Mouse (Mus musculus) frontal cortex, adult 2 months (tissue): ENCODE measurements around the gene Psmc3ip. TPM values are rescaled to one million over a fixed set of nuclear protein-coding genes. Genes with fewer than 3 reads are reported as not detected.

Experiments
- DNase-seq, 2 experiments: peaks; one replicate each; pipeline ENCODE4 v3.0.0; 2022; ENCODE audit warnings: low spot score in 1 of 2; ENCODE audit errors: extremely low spot score in 1 of 2
- polyA plus RNA-seq: library from polyadenylated mRNA; depleted of rRNA; stranded (reverse); fragments of >200 nt; gene quantifications from 2 replicates; pipeline ENCODE4 v1.2.3, GENCODE M21; 2012

Gene Psmc3ip
- polyA plus RNA-seq, 1 experiment, result 7.8 TPM

DNA sequence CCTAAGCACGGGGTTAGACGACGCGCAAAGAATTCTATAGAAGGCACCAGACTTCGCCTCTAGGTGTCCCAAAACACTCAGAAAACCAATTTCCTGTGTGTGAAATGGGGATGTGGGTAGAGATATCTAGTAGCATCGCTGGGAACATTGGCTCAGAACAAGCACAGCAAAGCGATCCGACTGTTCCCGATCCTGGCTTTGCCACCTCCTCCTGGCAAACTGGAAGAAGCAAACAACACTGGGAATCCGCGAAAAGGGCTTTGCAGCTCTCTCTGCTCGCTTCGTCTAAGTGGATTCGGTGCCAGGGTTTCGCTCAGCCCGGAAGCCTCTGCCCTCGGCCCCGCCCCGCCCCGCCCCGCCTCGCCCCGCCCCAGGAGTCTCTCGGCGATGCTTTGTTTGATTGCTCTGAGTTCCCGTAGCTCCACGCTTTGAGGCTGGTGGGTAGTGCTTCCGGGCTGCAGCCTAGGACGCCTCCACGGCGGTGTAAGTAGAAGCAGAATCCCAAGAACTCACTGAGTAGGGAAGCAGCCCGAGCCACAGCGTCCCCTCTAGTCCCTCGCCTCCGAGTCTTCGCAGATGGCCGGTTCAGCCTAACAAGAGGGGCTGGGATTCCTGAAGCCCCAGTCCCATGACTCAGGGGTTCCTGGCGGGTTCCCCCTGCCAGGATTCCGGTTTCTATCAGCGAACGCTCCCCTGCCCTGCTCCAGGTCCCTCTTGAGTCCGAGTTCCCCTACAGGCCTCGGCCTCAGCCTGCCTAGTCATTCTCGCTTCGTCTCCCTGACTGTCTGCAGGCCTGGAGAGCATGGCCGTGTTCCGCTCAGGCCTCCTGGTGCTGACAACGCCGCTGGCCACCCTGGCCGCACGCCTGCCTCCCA is 12.8 kb downstream of the Psmc3ip start, which contains the start of gene Coasy:
TSS of gene Coasy (plus strand) at position 358 of the 875 bp plus-strand sequence.
- peak; percentile 84 to 93 for DNase-seq

GRCm38 (mm10) chr11:101081659-101082058 is 13.6 kb downstream of the Psmc3ip start:
- DNase-seq, result no peak

DNA sequence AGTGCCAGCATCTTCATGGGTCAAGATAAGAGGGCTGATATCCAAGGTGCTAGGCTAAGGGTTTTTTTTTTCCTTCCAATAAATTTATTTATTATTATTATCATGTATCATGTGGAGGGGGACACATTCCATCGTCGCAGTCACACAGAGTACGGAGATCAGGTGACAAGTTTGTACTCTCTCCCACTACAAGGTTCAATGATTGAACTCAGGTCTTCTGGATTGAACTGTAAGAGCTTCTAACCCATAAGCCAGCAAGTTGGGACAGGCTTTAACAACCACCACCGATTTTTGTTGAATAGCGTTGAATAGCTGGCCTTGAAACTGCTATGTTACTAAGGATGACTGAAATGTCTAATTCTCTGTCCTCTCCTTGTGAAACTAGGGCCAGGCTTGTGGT is 14.8 kb downstream of the Psmc3ip start:
- no peak for DNase-seq

DNA sequence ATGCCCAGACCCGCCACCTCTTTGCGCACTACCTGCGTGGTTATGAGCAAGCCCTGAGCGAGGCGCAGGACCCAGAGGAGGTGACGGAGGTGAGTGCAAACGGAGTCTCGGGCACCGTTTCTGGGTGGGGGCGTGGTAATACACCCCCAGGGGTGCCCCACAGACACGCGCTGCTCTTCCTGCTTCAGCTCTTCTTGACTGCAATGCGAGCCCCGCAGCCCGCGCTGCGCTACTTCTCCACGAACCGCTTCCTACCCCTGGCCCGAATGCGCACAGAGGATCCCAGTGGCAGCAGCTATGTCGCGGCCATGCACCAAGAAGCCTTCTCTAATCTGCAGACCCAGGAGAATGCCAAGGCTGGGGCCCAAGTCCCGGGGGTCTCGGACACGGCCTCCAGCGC is 15.5 kb downstream of the Psmc3ip start:
- no peak for DNase-seq

- no peak for DNase-seq
These were observed 17.1 kb downstream of the Psmc3ip start, which contains the start of gene Hsd17b1 for GRCm38 (mm10) chr11:101078121-101078520. Gene Hsd17b1, plus strand, starts transcription at chr11:101078411.

DNA sequence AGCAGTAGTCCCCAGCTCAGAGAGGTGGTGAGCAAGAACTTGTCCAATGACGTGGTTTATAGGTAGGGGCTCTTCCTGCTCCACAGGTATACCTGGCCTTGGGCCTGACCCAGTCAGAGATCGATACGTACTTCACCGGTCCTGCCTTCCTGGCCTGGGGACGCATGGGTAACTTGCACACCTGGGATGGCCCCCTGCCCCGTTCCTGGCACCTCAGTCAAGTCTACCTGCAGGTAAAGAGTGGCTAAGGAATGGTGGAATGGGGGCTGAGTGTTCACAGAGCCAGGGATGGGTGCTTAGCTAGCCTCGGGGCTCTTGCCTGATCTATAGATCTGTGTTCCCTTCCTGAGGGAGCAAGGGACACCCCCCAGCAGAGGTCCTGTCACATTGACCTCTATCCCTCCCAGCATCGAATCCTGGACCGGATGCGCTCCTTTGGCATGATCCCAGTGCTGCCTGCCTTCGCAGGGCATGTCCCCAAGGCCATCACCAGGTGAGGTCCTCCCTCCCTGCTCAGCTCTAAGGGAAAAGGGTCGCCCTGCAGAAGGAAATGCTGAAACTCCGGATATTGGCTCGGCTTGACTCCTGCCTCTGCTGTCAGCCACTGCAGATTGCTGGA is 23.3 kb downstream of the Psmc3ip start:
- no peak for DNase-seq

DNA sequence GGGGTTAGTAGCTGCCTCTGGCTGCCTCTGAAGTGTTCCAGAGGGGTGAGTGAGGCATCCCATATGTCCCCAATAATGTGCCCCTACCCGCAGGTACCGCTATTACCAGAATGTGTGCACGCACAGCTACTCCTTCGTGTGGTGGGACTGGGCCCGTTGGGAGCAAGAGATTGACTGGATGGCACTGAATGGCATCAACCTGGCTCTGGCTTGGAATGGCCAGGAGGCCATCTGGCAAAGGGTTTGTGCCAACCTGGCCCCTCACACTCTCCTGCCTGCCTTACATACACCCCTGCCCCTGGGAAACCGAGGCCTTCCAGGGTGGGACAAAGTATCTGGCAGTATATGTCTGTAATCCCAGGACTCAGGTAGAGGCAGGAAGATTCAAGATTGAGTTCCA is 24.2 kb downstream of the Psmc3ip start:
- no peak for DNase-seq

- no peak for DNase-seq
These were observed 25.1 kb downstream of the Psmc3ip start for GRCm38 (mm10) chr11:101070189-101070527.

GRCm38 (mm10) chr11:101069391-101070188 is 25.6 kb downstream of the Psmc3ip start, which contains the start of gene Naglu:
Gene Naglu, plus strand, starts transcription at chr11:101070012.
- peak; percentile 89 to 96 for DNase-seq

DNA sequence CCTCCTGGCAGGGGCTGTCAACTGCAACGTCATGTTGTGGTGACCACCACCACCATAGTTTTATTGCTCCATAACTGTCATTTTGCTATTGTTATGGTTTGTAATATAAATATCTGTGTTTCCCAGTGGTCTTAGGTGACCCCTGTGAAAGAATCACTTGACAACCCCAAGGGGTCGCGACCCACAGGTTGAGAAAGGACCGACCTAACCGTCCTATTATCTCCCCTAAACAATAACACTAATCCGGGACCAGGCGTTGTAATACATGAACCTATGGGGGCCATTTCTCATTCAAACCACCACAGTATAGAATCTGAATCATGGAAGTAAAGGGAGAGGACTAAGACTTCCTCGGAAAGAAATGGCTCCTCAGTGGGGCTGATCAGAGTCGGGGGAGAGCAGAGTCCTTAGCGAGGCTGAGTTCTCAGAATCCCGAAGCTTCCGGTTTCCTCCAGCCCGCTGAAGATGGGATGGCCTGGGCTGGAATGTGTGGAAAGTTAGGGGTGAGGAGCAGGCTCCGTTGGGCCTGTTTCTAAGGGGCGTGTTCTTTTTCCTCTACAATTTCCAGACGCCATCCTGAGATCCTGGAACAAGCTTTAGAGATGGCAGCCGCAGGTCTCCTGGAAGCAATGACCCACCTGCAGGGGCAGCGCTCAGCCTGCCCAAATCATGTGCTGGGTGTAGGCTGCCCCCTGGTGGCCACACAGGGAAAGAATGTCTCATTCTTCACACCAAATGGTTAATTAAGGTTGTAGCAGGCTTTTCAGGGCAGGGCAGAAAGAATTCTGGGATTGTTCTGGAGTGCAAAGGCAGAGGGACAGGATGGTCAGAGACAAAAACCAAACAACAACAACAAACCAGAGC is 28.5 kb downstream of the Psmc3ip start:
- DNase-seq, result peak; percentile 69 to 88

GRCm38 (mm10) chr11:101065002-101065401 is 30.2 kb downstream of the Psmc3ip start:
- DNase-seq, result no peak

DNA sequence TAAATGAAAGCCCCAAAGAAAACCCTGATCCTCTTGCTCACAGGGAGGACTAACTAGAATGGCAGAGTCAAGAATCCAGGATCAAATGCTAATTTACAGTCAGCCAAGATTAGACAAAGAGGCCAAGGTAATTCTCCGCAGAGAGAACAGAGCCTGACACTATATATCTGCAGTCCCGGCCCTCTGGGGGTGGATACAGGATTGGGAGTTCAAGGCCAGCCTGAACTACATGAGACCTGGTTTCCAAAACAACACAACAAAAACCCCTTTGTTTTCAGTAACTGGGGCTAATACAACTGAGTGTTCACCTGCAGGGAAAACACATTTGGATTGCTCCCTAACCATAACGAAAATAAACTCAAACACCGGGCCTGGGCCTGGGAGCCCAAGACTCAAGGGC is 30.8 kb downstream of the Psmc3ip start:
- no peak for DNase-seq

GRCm38 (mm10) chr11:101063676-101064327 is 31.4 kb downstream of the Psmc3ip start:
- peak in 1 of 2 experiments; percentile 55 for DNase-seq

- DNase-seq, result no peak
These were observed 32.1 kb downstream of the Psmc3ip start for GRCm38 (mm10) chr11:101062971-101063675.

DNA sequence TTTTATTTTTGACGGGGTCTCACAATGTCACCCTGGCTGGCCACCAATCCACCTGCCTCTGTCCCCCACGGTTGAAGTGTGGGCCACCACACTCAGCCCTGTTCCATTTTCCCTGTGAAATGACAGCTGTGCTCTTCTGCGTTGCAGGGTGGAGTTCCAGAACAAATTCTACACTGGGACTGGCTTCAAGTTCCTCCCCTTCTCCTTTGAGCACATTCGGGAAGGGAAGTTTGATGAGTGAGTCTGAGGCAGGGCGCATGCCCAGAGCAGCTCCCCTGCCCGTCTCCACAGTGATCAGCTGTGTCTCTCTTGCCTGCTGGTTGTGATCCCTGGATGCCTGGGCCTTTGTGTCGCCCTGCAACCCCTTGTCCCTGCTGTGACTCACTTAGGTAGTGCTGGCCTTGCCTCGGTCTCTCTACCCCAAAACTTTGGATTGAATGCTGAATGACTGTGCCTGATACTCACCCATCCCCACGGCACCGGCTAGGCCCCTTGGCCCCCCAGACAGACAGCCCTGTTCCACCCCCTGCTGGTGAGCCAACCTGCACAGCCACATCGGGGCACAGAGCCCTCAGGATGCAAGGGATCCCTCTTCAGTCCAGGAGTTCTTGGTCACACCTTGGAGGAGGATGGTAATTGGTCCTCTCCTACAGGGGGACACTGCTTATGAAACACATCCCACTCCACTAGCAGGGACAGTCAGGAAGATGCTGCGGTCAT is 32.9 kb downstream of the Psmc3ip start:
- DNase-seq, result peak in 1 of 2 experiments; percentile 63

DNA sequence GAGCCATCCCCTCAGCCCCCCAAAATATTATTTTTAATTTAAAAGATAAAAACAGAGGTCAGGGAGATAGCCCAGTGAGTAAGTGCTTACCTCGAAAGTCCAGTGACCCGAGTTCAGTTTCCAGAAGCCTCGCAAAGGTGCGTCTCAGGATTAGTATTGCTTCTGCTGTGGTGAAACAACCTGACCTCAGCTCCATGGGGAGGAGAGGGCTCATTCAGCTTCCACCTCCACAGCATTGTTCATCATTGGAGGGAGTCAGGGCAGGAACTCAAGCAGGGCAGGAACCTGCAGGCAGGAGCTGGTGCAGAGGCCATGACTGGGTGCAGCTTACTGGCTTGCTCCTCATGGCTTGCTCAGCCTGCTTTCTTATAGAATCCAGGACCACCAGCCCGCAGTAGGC is 34.2 kb downstream of the Psmc3ip start:
- no peak for DNase-seq

- peak in 1 of 2 experiments; percentile 79 for DNase-seq
These were observed 35.1 kb downstream of the Psmc3ip start for GRCm38 (mm10) chr11:101060126-101060525.

DNA sequence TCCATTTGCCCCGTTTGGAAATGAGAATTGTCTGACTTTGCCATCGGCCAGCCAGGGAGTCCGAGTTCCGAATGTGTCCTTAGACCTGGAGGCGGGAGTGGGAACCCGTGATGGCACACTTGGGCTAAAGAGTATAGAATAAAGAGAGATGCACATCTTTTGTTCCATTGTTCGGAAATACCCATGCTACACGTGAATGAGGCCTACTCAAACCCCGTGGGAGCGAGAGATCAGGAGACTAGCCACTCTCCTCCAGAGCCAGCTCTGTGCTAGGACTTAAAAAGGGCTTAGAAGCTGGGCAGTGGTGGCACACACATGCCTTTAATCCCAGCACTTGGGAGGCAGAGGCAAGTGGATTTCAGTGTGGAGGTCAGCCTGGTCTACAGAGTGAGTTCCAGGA is 35.8 kb downstream of the Psmc3ip start:
- no peak for DNase-seq
